Mouse (Mus musculus): ENCODE results near the gene Ccna1.

GRCm38 (mm10) chr3:55089291-55089690, 34.0 kb upstream of the Ccna1 start:
- TF ChIP-seq CTCF (IDR thresholded peaks at IDR 0.05; ENCODE audit: low read depth, low read length) (no peak), POLR2A (IDR thresholded peaks at IDR 0.05; ENCODE audit: borderline replicate concordance, low read depth, low read length) (no peak)
